Mouse (Mus musculus) ES-E14 (cell line): ENCODE measurements at regions not wholly inside any gene's neighbourhood (a gene's known extent, or its start where the extent isn't known, plus 50 kb on each side); places are given as distances from the start of the nearest gene placed in this dataset.

Source experiments
- HCFC1 ChIP-seq: IDR thresholded peaks from 2 replicates; pipeline ENCODE4 v1.6.1; 2012; ENCODE audit warnings: low read length, inconsistent platforms, borderline replicate concordance; ENCODE audit not compliant: insufficient read depth
- MAFK ChIP-seq: IDR thresholded peaks from 2 replicates; pipeline ENCODE4 v1.6.1; 2014; ENCODE audit warnings: mild to moderate bottlenecking, low read depth, low read length, inconsistent platforms; ENCODE audit not compliant: insufficient read depth
- ZNF384 ChIP-seq: IDR thresholded peaks from 2 replicates; pipeline ENCODE4 v1.6.1; 2012; ENCODE audit warnings: low read depth, low read length, inconsistent platforms

DNA sequence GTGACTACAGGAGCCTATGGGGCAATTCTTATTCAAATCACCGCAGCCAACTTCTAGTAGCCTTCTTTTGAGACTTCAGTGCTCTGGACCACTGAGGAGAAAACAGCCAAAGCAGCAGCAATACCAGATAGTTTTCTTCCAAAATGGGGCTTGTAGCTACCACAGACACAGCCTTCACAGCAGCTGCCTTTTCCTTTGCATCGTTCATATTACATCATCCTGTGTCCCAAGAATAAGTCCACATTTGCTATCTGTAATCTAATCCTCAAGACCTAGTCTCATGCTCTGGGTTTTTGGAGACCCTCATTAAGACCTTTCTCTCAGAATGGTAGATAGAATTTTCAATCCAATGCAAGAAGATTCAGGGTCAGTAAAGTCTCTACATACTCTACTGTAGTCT, 258.2 kb upstream of the Rbms1 start:
- no peak for TF ChIP-seq ZNF384
- no peak for TF ChIP-seq HCFC1
- no peak for TF ChIP-seq MAFK
